In genomic region chr3:104863786-104864650, GRCm38 (mm10) we compare ENCODE assay signal across 8 mouse cellular contexts. TPM values are rescaled to one million over a fixed set of nuclear protein-coding genes. Genes with fewer than 3 reads are reported as not detected.
DNase-seq lines count a peak whose midpoint lies in the region; ATAC-seq and TF ChIP-seq lines count a peak whose summit lies in the region.

TSS of gene St7l (plus strand) at chr3:104864005.
TSS of gene Capza1 (minus strand) at chr3:104864505.

- peak within 1 kb of the TSS; percentile 95 for H3K27ac ChIP-seq in forebrain, embryonic 11.5 days (ENCODE audit: low read depth, low read length)
- H3K27ac ChIP-seq in heart, postnatal 0 days (ENCODE audit: low read depth), result peak within 1 kb of the TSS; percentile 97
- peak within 1 kb of the TSS; percentile 95 for H3K27ac ChIP-seq in liver, embryonic 16.5 days (ENCODE audit: low read length)
- peak within 1 kb of the TSS; percentile 95 for H3K27ac ChIP-seq in neural tube, embryonic 15.5 days (replicated peaks)

- peaks cover 58% of the 10 kb centered on the region for H3K4me1 ChIP-seq in E14TG2a.4 (replicated peaks; ENCODE audit: low read depth, low read length)
- peaks cover 4% of the 10 kb centered on the region; the same call in 1 of the 2 replicates for H3K4me1 ChIP-seq in forebrain, embryonic 11.5 days (replicated peaks; ENCODE audit: control insufficient read depth, insufficient read depth, low read length)
- H3K4me1 ChIP-seq in heart, postnatal 0 days (ENCODE audit: control insufficient read depth, insufficient read depth), result peaks cover 26% of the 10 kb centered on the region
- peaks cover 32% of the 10 kb centered on the region for H3K4me1 ChIP-seq in liver, embryonic 16.5 days (ENCODE audit: control insufficient read depth, low read depth, low read length)
- H3K4me1 ChIP-seq in neural tube, embryonic 15.5 days, result peaks cover 43% of the 10 kb centered on the region

- TF ChIP-seq CTCF in E14TG2a.4 (conservative IDR thresholded peaks at IDR 0.05; ENCODE audit: low read length), result no peak
- TF ChIP-seq CTCF in heart, postnatal 0 days (IDR thresholded peaks at IDR 0.05; ENCODE audit: low read depth), result no peak

- H3K9ac ChIP-seq in forebrain, embryonic 11.5 days (ENCODE audit: low read length), result peak within 1 kb of the TSS; percentile 98
- H3K9ac ChIP-seq in heart, postnatal 0 days (replicated peaks; ENCODE audit: low read depth, low read length), result peak within 1 kb of the TSS; percentile 96
- peak within 1 kb of the TSS; percentile 99 for H3K9ac ChIP-seq in liver, embryonic 16.5 days (ENCODE audit: low read depth, low read length)
- peak within 1 kb of the TSS; percentile 96 for H3K9ac ChIP-seq in neural tube, embryonic 15.5 days (replicated peaks)

- peak within 1 kb of the TSS; percentile 71 for H3K4me2 ChIP-seq in forebrain, embryonic 11.5 days (ENCODE audit: low read depth, low read length, severe bottlenecking)
- peak within 1 kb of the TSS; percentile 86 for H3K4me2 ChIP-seq in heart, postnatal 0 days (ENCODE audit: low read depth, low read length)
- H3K4me2 ChIP-seq in liver, embryonic 16.5 days (ENCODE audit: low read depth, low read length), result peak within 1 kb of the TSS; percentile 86
- H3K4me2 ChIP-seq in neural tube, embryonic 15.5 days, result peak within 1 kb of the TSS; percentile 74

- TF ChIP-seq EP300 in heart, postnatal 0 days (IDR thresholded peaks at IDR 0.05; ENCODE audit: low read depth), result no peak

- H3K4me3 ChIP-seq in E14TG2a.4 (replicated peaks; ENCODE audit: low read length), result peak within 1 kb of the TSS; percentile 98
- H3K4me3 ChIP-seq in forebrain, embryonic 11.5 days (ENCODE audit: low read depth, low read length), result peak within 1 kb of the TSS; percentile 94
- peak within 1 kb of the TSS; percentile 97 for H3K4me3 ChIP-seq in heart, postnatal 0 days (ENCODE audit: low read depth, low read length)
- H3K4me3 ChIP-seq in liver, embryonic 16.5 days (ENCODE audit: low read depth, low read length), result peak within 1 kb of the TSS; percentile 100
- H3K4me3 ChIP-seq in neural tube, embryonic 15.5 days (replicated peaks), result peak within 1 kb of the TSS; percentile 97

- H3K36me3 ChIP-seq in E14TG2a.4 (ENCODE audit: insufficient read depth, low read length), result peaks cover 27% of the 10 kb centered on the region
- H3K36me3 ChIP-seq in forebrain, embryonic 11.5 days (ENCODE audit: control insufficient read depth, insufficient read depth, low read length), result no peaks in the 10 kb centered on the region
- H3K36me3 ChIP-seq in heart, postnatal 0 days (replicated peaks; ENCODE audit: control insufficient read depth, insufficient read depth, low read length), result peaks cover 8% of the 10 kb centered on the region; the same call in 1 of the 2 replicates
- H3K36me3 ChIP-seq in liver, embryonic 16.5 days (ENCODE audit: control insufficient read depth, insufficient read depth), result no peaks in the 10 kb centered on the region
- H3K36me3 ChIP-seq in neural tube, embryonic 15.5 days, result no peaks in the 10 kb centered on the region; the same call in 1 of the 2 replicates

- ATAC-seq in forebrain, embryonic 11.5 days (replicated peaks; ENCODE audit: low FRiP score), result peak; percentile 95
- ATAC-seq in heart, postnatal 0 days (ENCODE audit: insufficient read depth, low read depth), result peak; percentile 95
- peak; percentile 94 for ATAC-seq in liver, embryonic 16.5 days (ENCODE audit: low read depth)
- ATAC-seq in neural tube, embryonic 15.5 days (ENCODE audit: low FRiP score), result peak; percentile 97

- H3K9me3 ChIP-seq in E14TG2a.4 (ENCODE audit: low read length), result no peaks in the 10 kb centered on the region
- no peaks in the 10 kb centered on the region for H3K9me3 ChIP-seq in forebrain, embryonic 11.5 days (ENCODE audit: control insufficient read depth, low read length)
- no peaks in the 10 kb centered on the region for H3K9me3 ChIP-seq in heart, postnatal 0 days (replicated peaks; ENCODE audit: control insufficient read depth, low read length)
- no peaks in the 10 kb centered on the region for H3K9me3 ChIP-seq in liver, embryonic 16.5 days (replicated peaks; ENCODE audit: control insufficient read depth, low read length)
- no peaks in the 10 kb centered on the region for H3K9me3 ChIP-seq in neural tube, embryonic 15.5 days (replicated peaks)

- peak; percentile 70 for DNase-seq in c-Kit-positive CD71-positive TER-119-negative erythroid progenitor cells, embryonic 14.5 days (ENCODE audit: low read depth)
- peak; percentile 92 for DNase-seq in forebrain, embryonic 11.5 days (ENCODE audit: low spot score)
- peak; percentile 92 for DNase-seq in heart, postnatal 0 days (ENCODE audit: low spot score)
- peak; percentile 92 to 96 for DNase-seq in kidney, postnatal 4 days
- DNase-seq in thymus, adult 18-20 months, result peak; percentile 80 to 85

- no peaks in the 10 kb centered on the region for H3K27me3 ChIP-seq in E14TG2a.4 (ENCODE audit: insufficient read depth, low read length)
- H3K27me3 ChIP-seq in forebrain, embryonic 11.5 days (ENCODE audit: control insufficient read depth, insufficient read depth, low read length), result no peaks in the 10 kb centered on the region
- no peaks in the 10 kb centered on the region for H3K27me3 ChIP-seq in heart, postnatal 0 days (ENCODE audit: control insufficient read depth, insufficient read depth, low read length)
- no peaks in the 10 kb centered on the region for H3K27me3 ChIP-seq in liver, embryonic 16.5 days (ENCODE audit: control insufficient read depth, insufficient read depth, low read depth, low read length)
- H3K27me3 ChIP-seq in neural tube, embryonic 15.5 days (replicated peaks), result no peaks in the 10 kb centered on the region

- WGBS in forebrain, embryonic 11.5 days, result under 1% methylated on average over 43 of the region's 43 CpGs
- WGBS in heart, postnatal 0 days, result under 1% methylated on average over 43 of the region's 43 CpGs
- WGBS in liver, embryonic 16.5 days (ENCODE audit: insufficient replicate concordance), result 0% methylated on average over 41 of the region's 43 CpGs
- 2% methylated on average over 43 of the region's 43 CpGs for WGBS in neural tube, embryonic 15.5 days

RNA-seq across cellular contexts. Expression of gene St7l, which starts in this region (rescaled TPM):
- polyA plus RNA-seq in forebrain, embryonic 11.5 days (2014; fragmentation: Nextera tagmentation; extraction: Ambion mirVana), result 25.0 and 30.3 TPM in 2 replicates
- 11.6 and 14.2 TPM in 2 replicates for total RNA-seq in heart, postnatal 0 days (2014; rRNA removed; ENCODE audit: low replicate concordance)
- 22.0 and 23.7 TPM in 2 replicates for polyA plus RNA-seq in heart, postnatal 0 days (2015; fragmentation: Nextera tagmentation; extraction: Ambion mirVana)
- 10.9 and 13.3 TPM in 2 replicates for polyA plus RNA-seq in liver, embryonic 16.5 days (2015; fragmentation: Nextera tagmentation; extraction: Ambion mirVana)
- 33.6 and 34.6 TPM in 2 replicates for polyA plus RNA-seq in neural tube, embryonic 15.5 days (2015; fragmentation: Nextera tagmentation; extraction: Ambion mirVana)

RNA-seq across cellular contexts. Expression of gene Capza1, which starts in this region (rescaled TPM):
- polyA plus RNA-seq in forebrain, embryonic 11.5 days (2014; fragmentation: Nextera tagmentation; extraction: Ambion mirVana), result 228 and 240 TPM in 2 replicates
- 141 and 143 TPM in 2 replicates for total RNA-seq in heart, postnatal 0 days (2014; rRNA removed; ENCODE audit: low replicate concordance)
- 95.5 and 98.4 TPM in 2 replicates for polyA plus RNA-seq in heart, postnatal 0 days (2015; fragmentation: Nextera tagmentation; extraction: Ambion mirVana)
- polyA plus RNA-seq in liver, embryonic 16.5 days (2015; fragmentation: Nextera tagmentation; extraction: Ambion mirVana), result 73.3 and 79.1 TPM in 2 replicates
- 144 and 167 TPM in 2 replicates for polyA plus RNA-seq in neural tube, embryonic 15.5 days (2015; fragmentation: Nextera tagmentation; extraction: Ambion mirVana)

Comparison
In these comparisons a context has a peak if more than half of its experiments do, and no peak if none do; other contexts are left out.
1. Peak in every context shown above with its lines: DNase-seq, ATAC-seq, H3K4me3 ChIP-seq and H3K27ac ChIP-seq.